ENCODE assay signal across 21 mouse cellular contexts in genomic region chr19:10916506-10916905, GRCm38 (mm10). TPM values are rescaled to one million over a fixed set of nuclear protein-coding genes. Genes with fewer than 3 reads are reported as not detected.
"Had no signal": no experiment of that assay in that cellular context is flagged by ENCODE, and none has a peak within 500 bp of the region (broad histone marks: within the 10 kb centered on the region; RNA-seq: fewer than 3 reads in every experiment).

No protein-coding gene starts in this region.

- H3K4me3 ChIP-seq: neural tube, embryonic 12.5 days; neural tube, embryonic 13.5 days; neural tube, embryonic 15.5 days; stomach, embryonic 15.5 days had no signal

- DNase-seq: retina, postnatal 1 day; right cerebral cortex, adult 18-20 months; right cerebral cortex, postnatal 14 days; right cerebral cortex, postnatal 25 days; right cerebral cortex, postnatal 4 days; spleen, adult 18-20 months; thymus, adult 18-20 months; thymus, adult 2 months; thymus, postnatal 14 days; thymus, postnatal 25 days; thymus, postnatal 36 days; thymus, postnatal 4 days had no signal

- H3K27me3 ChIP-seq: neural tube, embryonic 12.5 days; neural tube, embryonic 13.5 days; neural tube, embryonic 15.5 days; stomach, embryonic 15.5 days had no signal

- H3K4me2 ChIP-seq: neural tube, embryonic 12.5 days; neural tube, embryonic 13.5 days; neural tube, embryonic 15.5 days; stomach, embryonic 15.5 days had no signal

- H3K36me3 ChIP-seq: neural tube, embryonic 12.5 days; neural tube, embryonic 13.5 days; neural tube, embryonic 15.5 days; stomach, embryonic 15.5 days had no signal

- H3K9ac ChIP-seq: neural tube, embryonic 12.5 days; neural tube, embryonic 13.5 days; neural tube, embryonic 15.5 days; stomach, embryonic 15.5 days had no signal

- H3K9me3 ChIP-seq: neural tube, embryonic 12.5 days; neural tube, embryonic 13.5 days; neural tube, embryonic 15.5 days; stomach, embryonic 15.5 days had no signal

- H3K27ac ChIP-seq: neural tube, embryonic 12.5 days; neural tube, embryonic 13.5 days; neural tube, embryonic 15.5 days; stomach, embryonic 15.5 days; stomach, postnatal 0 days had no signal

- H3K4me1 ChIP-seq: neural tube, embryonic 12.5 days; neural tube, embryonic 13.5 days; neural tube, embryonic 15.5 days had no signal

RNA-seq across cellular contexts. Expression of gene Zp1, which starts 3.9 kb away (rescaled TPM):
- total RNA-seq: neutrophil, adult 5-6 weeks had no signal
- polyA plus RNA-seq: neural tube, embryonic 12.5 days; neural tube, embryonic 13.5 days; neural tube, embryonic 14.5 days; stomach, embryonic 14.5 days; stomach, embryonic 15.5 days; stomach, embryonic 16.5 days had no signal

RNA-seq across cellular contexts. Expression of gene Ptgdr2, which starts 20.5 kb away (rescaled TPM):
- polyA plus RNA-seq: neural tube, embryonic 12.5 days; neural tube, embryonic 13.5 days; neural tube, embryonic 15.5 days; stomach, embryonic 14.5 days; stomach, embryonic 16.5 days had no signal
